Mouse (Mus musculus) liver, adult 2 months (tissue): ENCODE results near the gene Cpeb2.

Source experiments
- CTCF ChIP-seq: fragments of 200-500 bp; IDR thresholded peaks from 2 replicates; pipeline ENCODE4 v1.5.1; 2011; ENCODE audit warnings: low read depth, low read length, control low read depth
- POLR2A ChIP-seq: fragments of 200-500 bp; IDR thresholded peaks from 2 replicates; pipeline ENCODE4 v1.6.1; 2011; ENCODE audit warnings: low read length, control low read depth; ENCODE audit not compliant: insufficient read depth; ENCODE audit errors: extremely low read depth

- TF ChIP-seq CTCF (no peak), POLR2A (no peak)
Observed at GRCm38 (mm10) chr5:43258472-43259142, 25.6 kb downstream of the Cpeb2 start.
